Mouse (Mus musculus): Measurements from ENCODE around the gene Cela1. TPM values are rescaled to one million over a fixed set of nuclear protein-coding genes. Genes with fewer than 3 reads are reported as not detected.

Gene Cela1
- polyA plus RNA-seq, 1 experiment from 2014 or later, result 1.1 TPM

GRCm38 (mm10) chr15:100669337-100669736 lies 18.4 kb downstream of the Cela1 start, which contains the start of gene Bin2:
Gene Bin2 (minus strand): TSS chr15:100669553.
- no peak for ATAC-seq
- no peaks in the 10 kb centered on the region for H3K9me3 ChIP-seq (ENCODE audit: control insufficient read depth, low read length)
- no peak within 1 kb of the TSS for H3K4me2 ChIP-seq (ENCODE audit: low read length)
- H3K27me3 ChIP-seq (replicated peaks; ENCODE audit: control insufficient read depth, insufficient read depth, low read length), result no peaks in the 10 kb centered on the region
- no peaks in the 10 kb centered on the region for H3K4me1 ChIP-seq (replicated peaks; ENCODE audit: control insufficient read depth, insufficient read depth, low read length)
- 94% methylated on average over 20 of the region's 20 CpGs for WGBS
- H3K4me3 ChIP-seq (replicated peaks; ENCODE audit: low read length), result no peak within 1 kb of the TSS
- no peaks in the 10 kb centered on the region for H3K36me3 ChIP-seq (ENCODE audit: control insufficient read depth, insufficient read depth)
- H3K27ac ChIP-seq (ENCODE audit: low read length), result no peak within 1 kb of the TSS
- no peak within 1 kb of the TSS for H3K9ac ChIP-seq (replicated peaks; ENCODE audit: low read depth, low read length)

DNA sequence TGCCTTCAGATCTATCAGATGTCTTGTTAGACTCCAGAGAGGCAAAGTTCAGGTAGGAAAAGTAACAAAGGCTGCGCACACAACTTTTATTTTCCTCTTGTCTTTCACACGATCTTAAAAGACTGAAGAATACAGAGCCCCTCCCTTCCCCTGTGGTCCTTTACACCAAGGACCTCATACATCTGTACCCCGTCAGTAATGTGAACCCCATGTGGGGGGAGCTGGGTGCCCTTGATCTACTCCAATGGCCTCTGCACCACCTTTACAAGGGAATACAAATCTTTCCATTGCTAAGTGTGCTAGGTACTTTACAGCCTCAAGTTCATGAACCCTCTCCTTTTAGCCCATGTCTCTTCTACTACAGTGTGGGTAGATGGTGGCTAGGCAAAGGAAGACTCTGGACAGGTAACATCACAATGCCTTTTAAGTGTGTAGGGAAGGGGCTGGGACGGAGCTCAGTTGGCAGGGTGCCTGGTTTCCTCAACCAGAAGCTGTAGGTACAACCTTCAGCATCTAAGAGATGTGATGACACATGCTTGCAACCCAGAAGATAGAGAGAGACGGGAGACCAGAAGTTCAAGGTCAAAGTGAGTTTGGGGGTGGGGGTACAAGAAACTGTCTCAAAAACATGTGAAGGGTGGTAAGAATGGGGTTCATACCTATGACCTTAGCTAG lies 19.7 kb downstream of the Cela1 start:
- Histone ChIP-seq H3K27me3 (replicated peaks; ENCODE audit: control insufficient read depth, insufficient read depth, low read length) (no peaks in the 10 kb centered on the region), H3K27ac (ENCODE audit: low read length) (no peak overlapping the region), H3K9ac (replicated peaks; ENCODE audit: low read depth, low read length) (no peak overlapping the region), H3K4me2 (ENCODE audit: low read length) (no peak overlapping the region), H3K9me3 (ENCODE audit: control insufficient read depth, low read length) (no peaks in the 10 kb centered on the region), H3K4me1 (replicated peaks; ENCODE audit: control insufficient read depth, insufficient read depth, low read length) (no peaks in the 10 kb centered on the region), H3K36me3 (ENCODE audit: control insufficient read depth, insufficient read depth) (no peaks in the 10 kb centered on the region), H3K4me3 (replicated peaks; ENCODE audit: low read length) (no peak overlapping the region)
- ATAC-seq, result no peak
- WGBS, result 90% methylated on average over 5 of the region's 5 CpGs

GRCm38 (mm10) chr15:100667420-100667819 lies 20.3 kb downstream of the Cela1 start:
- no peak overlapping the region for H3K4me2 ChIP-seq (ENCODE audit: low read length)
- H3K4me1 ChIP-seq (replicated peaks; ENCODE audit: control insufficient read depth, insufficient read depth, low read length), result no peaks in the 10 kb centered on the region
- no peak for ATAC-seq
- WGBS, result 70% methylated on average over 6 of the region's 6 CpGs
- H3K4me3 ChIP-seq (replicated peaks; ENCODE audit: low read length), result no peak overlapping the region
- no peaks in the 10 kb centered on the region for H3K36me3 ChIP-seq (ENCODE audit: control insufficient read depth, insufficient read depth)
- no peak overlapping the region for H3K27ac ChIP-seq (ENCODE audit: low read length)
- H3K27me3 ChIP-seq (replicated peaks; ENCODE audit: control insufficient read depth, insufficient read depth, low read length), result no peaks in the 10 kb centered on the region
- H3K9ac ChIP-seq (replicated peaks; ENCODE audit: low read depth, low read length), result no peak overlapping the region
- no peaks in the 10 kb centered on the region for H3K9me3 ChIP-seq (ENCODE audit: control insufficient read depth, low read length)

GRCm38 (mm10) chr15:100666851-100667250 lies 20.9 kb downstream of the Cela1 start:
- no peak overlapping the region for H3K4me3 ChIP-seq (replicated peaks; ENCODE audit: low read length)
- H3K4me1 ChIP-seq (replicated peaks; ENCODE audit: control insufficient read depth, insufficient read depth, low read length), result no peaks in the 10 kb centered on the region
- H3K9me3 ChIP-seq (ENCODE audit: control insufficient read depth, low read length), result no peaks in the 10 kb centered on the region
- H3K27me3 ChIP-seq (replicated peaks; ENCODE audit: control insufficient read depth, insufficient read depth, low read length), result no peaks in the 10 kb centered on the region
- no peak overlapping the region for H3K27ac ChIP-seq (ENCODE audit: low read length)
- no peak overlapping the region for H3K9ac ChIP-seq (replicated peaks; ENCODE audit: low read depth, low read length)
- H3K36me3 ChIP-seq (ENCODE audit: control insufficient read depth, insufficient read depth), result no peaks in the 10 kb centered on the region
- no peak for ATAC-seq
- no peak overlapping the region for H3K4me2 ChIP-seq (ENCODE audit: low read length)
- 42% methylated on average over 12 of the region's 12 CpGs for WGBS

DNA sequence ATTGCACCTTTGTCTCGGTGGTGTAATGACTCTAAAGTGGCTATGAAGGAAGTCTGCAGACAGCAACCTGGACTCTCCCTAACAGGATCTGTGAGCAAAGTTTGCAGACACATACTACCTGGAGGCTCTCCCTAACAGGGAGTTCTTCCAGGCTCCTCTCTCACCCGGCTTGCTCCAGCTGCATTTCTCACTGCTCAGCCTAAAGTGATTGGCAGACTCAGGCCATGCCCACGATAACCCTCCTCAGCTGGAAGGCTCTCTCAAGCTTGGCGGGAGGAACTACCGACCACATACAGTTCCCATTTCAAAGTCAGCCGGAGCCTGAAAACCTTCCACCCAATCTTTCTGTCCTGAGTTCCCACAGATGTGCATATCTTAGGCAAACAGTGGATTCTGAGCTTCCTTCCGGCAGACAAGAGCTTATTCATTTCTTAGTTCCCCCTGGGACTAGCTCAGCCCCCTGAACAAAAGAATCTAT lies 21.5 kb downstream of the Cela1 start:
- Histone ChIP-seq H3K9ac (replicated peaks; ENCODE audit: low read depth, low read length) (no peak overlapping the region), H3K27ac (ENCODE audit: low read length) (no peak overlapping the region), H3K27me3 (replicated peaks; ENCODE audit: control insufficient read depth, insufficient read depth, low read length) (no peaks in the 10 kb centered on the region), H3K9me3 (ENCODE audit: control insufficient read depth, low read length) (no peaks in the 10 kb centered on the region), H3K4me3 (replicated peaks; ENCODE audit: low read length) (no peak overlapping the region), H3K4me2 (ENCODE audit: low read length) (no peak overlapping the region), H3K4me1 (replicated peaks; ENCODE audit: control insufficient read depth, insufficient read depth, low read length) (no peaks in the 10 kb centered on the region), H3K36me3 (ENCODE audit: control insufficient read depth, insufficient read depth) (no peaks in the 10 kb centered on the region)
- no peak for ATAC-seq
- WGBS, result 16% methylated on average over 7 of the region's 7 CpGs

DNA sequence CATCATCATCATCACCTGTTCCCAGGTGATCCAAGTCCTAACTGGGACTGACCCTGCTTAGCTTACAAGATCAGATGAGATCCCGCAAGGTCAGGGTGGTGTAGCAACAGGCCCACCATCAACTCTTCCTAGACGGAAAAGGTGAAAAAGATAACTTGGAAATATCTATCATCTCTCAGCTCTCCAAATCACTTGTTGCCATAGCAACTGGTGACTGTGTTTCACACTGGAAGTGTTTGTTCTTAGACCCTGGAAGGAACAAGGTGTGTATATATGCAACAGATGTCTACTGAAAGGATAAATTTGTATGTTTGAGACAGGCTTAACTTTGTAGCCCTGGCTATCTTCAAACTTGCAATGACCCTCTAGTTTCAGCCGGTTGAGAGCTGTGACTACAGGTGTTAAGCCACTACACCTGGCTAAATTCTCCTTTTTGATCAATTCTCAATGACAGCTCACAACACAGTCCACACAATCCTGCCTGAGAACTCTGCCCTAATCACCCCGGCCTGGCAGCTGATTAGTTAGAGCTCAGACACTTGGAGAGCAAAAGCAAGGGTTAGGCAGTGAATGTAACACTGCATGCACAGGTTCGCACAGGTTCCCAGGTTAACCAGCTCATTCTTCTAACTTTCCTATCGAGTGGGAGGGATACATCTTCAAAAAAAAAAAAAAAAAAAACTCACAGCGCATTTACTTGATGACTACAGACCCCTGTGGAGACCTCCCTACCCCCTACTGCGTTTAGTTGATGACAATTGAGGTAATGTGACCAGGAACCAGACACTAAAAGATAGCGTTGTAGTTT lies 22.1 kb downstream of the Cela1 start:
- 43% methylated on average over 9 of the region's 9 CpGs for WGBS
- no peak for ATAC-seq
- Histone ChIP-seq H3K36me3 (ENCODE audit: control insufficient read depth, insufficient read depth) (no peaks in the 10 kb centered on the region), H3K4me2 (ENCODE audit: low read length) (no peak overlapping the region), H3K9me3 (ENCODE audit: control insufficient read depth, low read length) (no peaks in the 10 kb centered on the region), H3K27ac (ENCODE audit: low read length) (no peak overlapping the region), H3K27me3 (replicated peaks; ENCODE audit: control insufficient read depth, insufficient read depth, low read length) (no peaks in the 10 kb centered on the region), H3K4me1 (replicated peaks; ENCODE audit: control insufficient read depth, insufficient read depth, low read length) (no peaks in the 10 kb centered on the region), H3K4me3 (replicated peaks; ENCODE audit: low read length) (no peak overlapping the region), H3K9ac (replicated peaks; ENCODE audit: low read depth, low read length) (no peak overlapping the region)

DNA sequence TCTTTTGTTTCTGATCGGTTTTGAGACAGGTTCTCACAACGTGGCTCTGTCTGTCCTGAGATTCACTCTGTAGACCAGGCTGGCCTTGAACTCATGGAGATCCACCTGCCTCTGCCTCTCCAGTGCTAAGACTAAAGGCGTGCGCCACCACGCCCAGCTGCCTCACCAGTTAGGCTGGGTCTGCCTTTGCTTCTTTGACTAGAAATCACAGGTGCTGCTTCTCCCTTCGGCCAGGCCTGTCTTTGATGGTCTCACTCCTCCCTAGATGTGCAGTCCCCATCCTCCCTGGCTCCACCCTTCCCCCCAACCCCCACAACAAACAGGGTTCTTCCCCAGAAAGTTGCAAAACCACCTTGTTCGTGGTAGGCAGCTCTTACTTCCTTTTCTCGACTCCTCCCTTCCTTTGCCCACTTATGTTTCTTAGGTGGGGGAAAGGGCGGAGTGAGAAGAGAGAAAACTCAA lies 22.9 kb downstream of the Cela1 start:
- 85% methylated on average over 9 of the region's 9 CpGs for WGBS
- no peaks in the 10 kb centered on the region for H3K27me3 ChIP-seq (replicated peaks; ENCODE audit: control insufficient read depth, insufficient read depth, low read length)

GRCm38 (mm10) chr15:100660805-100661204 lies 26.9 kb downstream of the Cela1 start:
- no peak for ATAC-seq
- Histone ChIP-seq H3K27me3 (replicated peaks; ENCODE audit: control insufficient read depth, insufficient read depth, low read length) (no peaks in the 10 kb centered on the region), H3K4me2 (ENCODE audit: low read length) (no peak overlapping the region), H3K4me1 (replicated peaks; ENCODE audit: control insufficient read depth, insufficient read depth, low read length) (no peaks in the 10 kb centered on the region), H3K36me3 (ENCODE audit: control insufficient read depth, insufficient read depth) (no peaks in the 10 kb centered on the region), H3K27ac (ENCODE audit: low read length) (no peak overlapping the region), H3K9me3 (ENCODE audit: control insufficient read depth, low read length) (no peaks in the 10 kb centered on the region), H3K4me3 (replicated peaks; ENCODE audit: low read length) (no peak overlapping the region), H3K9ac (replicated peaks; ENCODE audit: low read depth, low read length) (no peak overlapping the region)
- WGBS, result 88% methylated on average over 5 of the region's 5 CpGs

More for the DNA sequence above, 22.9 kb downstream of the Cela1 start:
- no peak overlapping the region for H3K9ac ChIP-seq (replicated peaks; ENCODE audit: low read depth, low read length)
- no peaks in the 10 kb centered on the region for H3K9me3 ChIP-seq (ENCODE audit: control insufficient read depth, low read length)
- H3K4me2 ChIP-seq (ENCODE audit: low read length), result no peak overlapping the region
- no peaks in the 10 kb centered on the region for H3K4me1 ChIP-seq (replicated peaks; ENCODE audit: control insufficient read depth, insufficient read depth, low read length)
- H3K36me3 ChIP-seq (ENCODE audit: control insufficient read depth, insufficient read depth), result no peaks in the 10 kb centered on the region
- H3K4me3 ChIP-seq (replicated peaks; ENCODE audit: low read length), result no peak overlapping the region
- ATAC-seq, result no peak
- H3K27ac ChIP-seq (ENCODE audit: low read length), result no peak overlapping the region

DNA sequence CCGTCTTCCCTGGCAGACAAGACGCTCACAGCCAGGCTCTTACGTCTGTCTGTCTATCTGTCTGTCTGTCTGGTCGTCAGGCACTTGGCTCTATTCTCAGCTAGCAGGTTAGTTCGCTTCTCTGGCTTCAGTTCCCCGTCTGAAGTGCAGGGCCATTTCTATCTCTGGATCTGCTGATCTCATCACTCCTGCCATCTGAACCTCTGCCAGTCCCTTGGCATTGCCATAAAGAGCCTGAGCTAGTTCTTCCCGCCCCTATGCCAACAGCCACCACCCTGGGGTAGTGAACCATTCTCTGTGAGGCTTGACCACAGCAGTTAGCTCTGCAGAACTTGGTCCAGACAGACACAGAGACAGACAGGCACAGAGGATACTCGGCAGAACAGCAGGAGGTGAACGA lies 27.4 kb downstream of the Cela1 start:
- no peaks in the 10 kb centered on the region for H3K9me3 ChIP-seq (ENCODE audit: control insufficient read depth, low read length)
- H3K9ac ChIP-seq (replicated peaks; ENCODE audit: low read depth, low read length), result no peak overlapping the region
- H3K4me3 ChIP-seq (replicated peaks; ENCODE audit: low read length), result no peak overlapping the region
- H3K27ac ChIP-seq (ENCODE audit: low read length), result no peak overlapping the region
- no peaks in the 10 kb centered on the region for H3K27me3 ChIP-seq (replicated peaks; ENCODE audit: control insufficient read depth, insufficient read depth, low read length)
- whole genome bisulfite sequencing, result 74% methylated on average over 9 of the region's 9 CpGs
- ATAC-seq, result no peak
- H3K36me3 ChIP-seq (ENCODE audit: control insufficient read depth, insufficient read depth), result no peaks in the 10 kb centered on the region
- H3K4me1 ChIP-seq (replicated peaks; ENCODE audit: control insufficient read depth, insufficient read depth, low read length), result no peaks in the 10 kb centered on the region
- H3K4me2 ChIP-seq (ENCODE audit: low read length), result no peak overlapping the region
